Mouse (Mus musculus) kidney, adult 11 months (tissue): Measurements from ENCODE around the gene Ltb4r1.

ENCODE experiments used
- DNase-seq: peaks from one replicate; pipeline ENCODE4 v3.0.0; 2022

Ltb4r1 gene

GRCm38 (mm10) chr14:55788256-55789050, 22.7 kb downstream of the Ltb4r1 start, which contains the start of gene Ripk3:
TSS of gene Ripk3 (minus strand) at chr14:55788865.
- no peak for DNase-seq

- DNase-seq, result no peak
Observed at GRCm38 (mm10) chr14:55793461-55793860, 27.7 kb downstream of the Ltb4r1 start.

GRCm38 (mm10) chr14:55793946-55794345, 28.2 kb downstream of the Ltb4r1 start:
- no peak for DNase-seq

GRCm38 (mm10) chr14:55795380-55796163, 29.8 kb downstream of the Ltb4r1 start:
- no peak for DNase-seq

- DNase-seq, result peak; percentile 88
Observed at GRCm38 (mm10) chr14:55814885-55815284, 49.1 kb downstream of the Ltb4r1 start.

GRCm38 (mm10) chr14:55815310-55815751, 49.6 kb downstream of the Ltb4r1 start:
- DNase-seq, result peak; percentile 68
